Mouse (Mus musculus): ENCODE measurements around the gene Myo1h. TPM values are rescaled to one million over a fixed set of nuclear protein-coding genes. Genes with fewer than 3 reads are reported as not detected.

The Myo1h gene
- total and polyA plus RNA-seq, 2 experiments from 2014 or later, result 0.44 to 0.67 TPM

GRCm38 (mm10) chr5:114384448-114384847 is 95.5 kb downstream of the Myo1h start:
- no peak overlapping the region for H3K27ac ChIP-seq (ENCODE audit: low read depth, low read length)
- ATAC-seq (no peak), DNase-seq (no peak)
- no peaks in the 10 kb centered on the region for H3K27me3 ChIP-seq (ENCODE audit: insufficient read depth, low read length)
- WGBS, result 88% methylated on average over 8 of the region's 8 CpGs
- H3K4me3 ChIP-seq (ENCODE audit: low read depth, low read length), result no peak overlapping the region
- no peak overlapping the region for H3K9ac ChIP-seq
- peaks cover 12% of the 10 kb centered on the region for H3K4me1 ChIP-seq (ENCODE audit: insufficient read depth)
- H3K4me2 ChIP-seq (ENCODE audit: low read depth), result no peak overlapping the region
- no peaks in the 10 kb centered on the region for H3K9me3 ChIP-seq (ENCODE audit: low read length)
- peaks cover 44% of the 10 kb centered on the region for H3K36me3 ChIP-seq (ENCODE audit: insufficient read depth)
- no peak for TF ChIP-seq CTCF (IDR thresholded peaks at IDR 0.05; ENCODE audit: low read depth)

GRCm38 (mm10) chr5:114393169-114393568 is 104.2 kb downstream of the Myo1h start:
- no peaks in the 10 kb centered on the region for H3K27me3 ChIP-seq (ENCODE audit: insufficient read depth, low read length)
- WGBS, result 86% methylated on average over 9 of the region's 9 CpGs

DNA sequence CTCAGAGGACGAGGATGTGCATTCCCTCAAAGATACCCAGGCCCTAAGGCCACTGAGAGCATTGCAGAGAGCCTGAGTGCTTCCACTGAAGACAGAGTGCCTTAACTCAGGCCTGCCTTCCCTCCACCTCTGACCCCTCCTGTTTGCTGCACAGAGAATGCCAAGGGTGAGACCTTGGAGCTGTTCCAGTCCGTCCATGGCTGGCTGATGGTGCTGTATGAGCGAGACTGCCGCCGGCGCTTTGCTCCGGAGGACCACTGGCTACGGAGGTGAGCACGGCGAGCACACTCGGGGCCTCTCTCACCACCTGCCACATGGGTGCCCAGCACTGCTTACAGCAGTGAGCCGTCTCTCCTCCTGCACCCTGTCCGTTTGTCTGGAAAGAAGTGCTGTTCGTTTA is 117.6 kb downstream of the Myo1h start:
- 95% methylated on average over 14 of the region's 14 CpGs for WGBS
- Histone ChIP-seq H3K9me3 (ENCODE audit: low read length) (no peaks in the 10 kb centered on the region), H3K27me3 (ENCODE audit: insufficient read depth, low read length) (no peaks in the 10 kb centered on the region), H3K36me3 (ENCODE audit: insufficient read depth) (peaks cover 97% of the 10 kb centered on the region), H3K4me1 (ENCODE audit: insufficient read depth) (no peaks in the 10 kb centered on the region), H3K4me3 (ENCODE audit: low read depth, low read length) (no peak overlapping the region), H3K27ac (ENCODE audit: low read depth, low read length) (no peak overlapping the region), H3K4me2 (ENCODE audit: low read depth) (no peak overlapping the region), H3K9ac (no peak overlapping the region)
- ATAC-seq (no peak), DNase-seq (no peak)
- no peak for TF ChIP-seq CTCF (IDR thresholded peaks at IDR 0.05; ENCODE audit: low read depth)

More at GRCm38 (mm10) chr5:114393169-114393568, 104.2 kb downstream of the Myo1h start:
- no peak overlapping the region for H3K27ac ChIP-seq (ENCODE audit: low read depth, low read length)
- no peak for TF ChIP-seq CTCF (IDR thresholded peaks at IDR 0.05; ENCODE audit: low read depth)
- H3K4me2 ChIP-seq (ENCODE audit: low read depth), result no peak overlapping the region
- no peaks in the 10 kb centered on the region for H3K9me3 ChIP-seq (ENCODE audit: low read length)
- peaks cover 72% of the 10 kb centered on the region for H3K36me3 ChIP-seq (ENCODE audit: insufficient read depth)
- ATAC-seq (no peak), DNase-seq (no peak)
- H3K4me3 ChIP-seq (ENCODE audit: low read depth, low read length), result no peak overlapping the region
- no peaks in the 10 kb centered on the region for H3K4me1 ChIP-seq (ENCODE audit: insufficient read depth)
- no peak overlapping the region for H3K9ac ChIP-seq

DNA sequence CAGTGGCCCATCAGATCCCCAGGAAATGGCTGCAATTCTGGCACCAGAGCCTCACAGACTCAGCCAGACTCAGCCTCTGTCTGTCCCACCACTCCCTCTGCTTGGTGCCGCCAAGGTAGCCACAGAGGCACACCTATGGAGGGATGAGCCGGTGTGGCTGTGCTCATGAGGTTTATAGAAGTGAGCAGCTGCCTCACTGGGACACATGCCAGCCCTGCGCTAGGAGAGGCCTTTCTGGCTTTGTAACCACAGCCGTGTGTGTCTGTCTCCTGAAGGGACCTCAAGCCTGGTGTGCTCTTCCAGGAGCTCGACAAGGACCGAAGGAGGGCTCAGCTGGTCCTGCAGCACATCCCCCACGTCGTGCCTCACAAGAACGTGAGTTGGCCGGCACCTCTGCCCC is 118.3 kb downstream of the Myo1h start:
- no peak for TF ChIP-seq CTCF (IDR thresholded peaks at IDR 0.05; ENCODE audit: low read depth)
- H3K4me2 ChIP-seq (ENCODE audit: low read depth), result no peak overlapping the region
- no peak for ATAC-seq
- 71% methylated on average over 10 of the region's 10 CpGs for WGBS
- no peak overlapping the region for H3K9ac ChIP-seq
- H3K4me1 ChIP-seq (ENCODE audit: insufficient read depth), result no peaks in the 10 kb centered on the region
- H3K27ac ChIP-seq (ENCODE audit: low read depth, low read length), result no peak overlapping the region
- H3K27me3 ChIP-seq (ENCODE audit: insufficient read depth, low read length), result no peaks in the 10 kb centered on the region
- no peaks in the 10 kb centered on the region for H3K9me3 ChIP-seq (ENCODE audit: low read length)
- peaks cover 97% of the 10 kb centered on the region for H3K36me3 ChIP-seq (ENCODE audit: insufficient read depth)
- DNase-seq, result no peak
- H3K4me3 ChIP-seq (ENCODE audit: low read depth, low read length), result no peak overlapping the region

- DNase-seq, result no peak
- ATAC-seq, result no peak
- Histone ChIP-seq H3K4me3 (ENCODE audit: low read depth, low read length) (no peak overlapping the region), H3K9me3 (ENCODE audit: low read length) (no peaks in the 10 kb centered on the region), H3K27me3 (ENCODE audit: insufficient read depth, low read length) (no peaks in the 10 kb centered on the region), H3K9ac (no peak overlapping the region), H3K4me2 (ENCODE audit: low read depth) (no peak overlapping the region), H3K36me3 (ENCODE audit: insufficient read depth) (peaks cover 97% of the 10 kb centered on the region), H3K4me1 (ENCODE audit: insufficient read depth) (no peaks in the 10 kb centered on the region), H3K27ac (ENCODE audit: low read depth, low read length) (no peak overlapping the region)
- WGBS, result 88% methylated on average over 9 of the region's 9 CpGs
- no peak for TF ChIP-seq CTCF (IDR thresholded peaks at IDR 0.05; ENCODE audit: low read depth)
Measured at GRCm38 (mm10) chr5:114407810-114408209, 118.8 kb downstream of the Myo1h start.

DNA sequence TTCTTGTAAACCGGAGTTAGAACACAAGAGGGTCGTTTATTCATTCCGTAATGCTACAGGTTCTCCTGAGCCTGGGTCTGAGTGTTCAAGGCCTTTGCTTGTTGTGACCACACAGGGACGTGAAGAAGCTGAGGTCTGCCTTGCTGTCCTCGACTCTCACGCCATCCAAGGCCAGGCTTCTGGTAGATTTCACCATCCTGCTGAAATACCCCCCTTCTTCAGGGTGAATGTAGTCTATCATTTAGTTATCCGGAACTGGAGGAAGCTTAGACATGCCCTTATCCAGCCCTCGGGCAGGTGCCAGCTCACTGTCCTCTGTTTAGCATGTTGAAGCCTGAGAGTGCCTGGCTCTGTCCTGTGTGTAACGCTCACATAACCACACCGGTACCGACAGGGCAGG is 119.9 kb downstream of the Myo1h start:
- ATAC-seq, result no peak
- no peaks in the 10 kb centered on the region for H3K9me3 ChIP-seq (ENCODE audit: low read length)
- WGBS, result 94% methylated on average over 11 of the region's 11 CpGs
- H3K4me1 ChIP-seq (ENCODE audit: insufficient read depth), result no peaks in the 10 kb centered on the region
- H3K4me2 ChIP-seq (ENCODE audit: low read depth), result no peak overlapping the region
- H3K36me3 ChIP-seq (ENCODE audit: insufficient read depth), result peaks cover 97% of the 10 kb centered on the region
- no peak for TF ChIP-seq CTCF (IDR thresholded peaks at IDR 0.05; ENCODE audit: low read depth)
- H3K27me3 ChIP-seq (ENCODE audit: insufficient read depth, low read length), result no peaks in the 10 kb centered on the region
- no peak for DNase-seq
- no peak overlapping the region for H3K27ac ChIP-seq (ENCODE audit: low read depth, low read length)
- no peak overlapping the region for H3K9ac ChIP-seq
- H3K4me3 ChIP-seq (ENCODE audit: low read depth, low read length), result no peak overlapping the region

DNA sequence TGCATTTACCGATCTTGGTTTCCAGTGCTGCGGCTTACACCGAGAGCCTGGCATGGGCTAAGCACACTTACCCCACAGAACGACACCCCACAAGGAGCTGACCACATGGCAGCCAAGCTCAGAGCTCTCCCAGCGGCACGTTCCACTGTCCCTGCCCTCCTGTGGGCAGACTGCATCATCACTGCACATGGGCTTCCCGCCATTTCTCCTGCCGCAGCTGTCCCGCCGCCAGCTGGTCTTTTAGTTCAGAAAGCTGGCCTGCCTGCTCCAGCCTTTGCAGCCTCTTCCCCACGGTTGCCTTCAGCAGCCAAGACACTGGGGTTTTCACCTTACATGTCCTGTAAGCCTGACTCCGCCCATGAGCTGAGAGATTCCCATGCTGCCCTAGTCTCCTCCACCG is 121.5 kb downstream of the Myo1h start:
- no peak overlapping the region for H3K27ac ChIP-seq (ENCODE audit: low read depth, low read length)
- H3K4me3 ChIP-seq (ENCODE audit: low read depth, low read length), result no peak overlapping the region
- no peak overlapping the region for H3K9ac ChIP-seq
- H3K4me2 ChIP-seq (ENCODE audit: low read depth), result no peak overlapping the region
- DNase-seq (no peak), ATAC-seq (no peak)
- H3K4me1 ChIP-seq (ENCODE audit: insufficient read depth), result no peaks in the 10 kb centered on the region
- H3K9me3 ChIP-seq (ENCODE audit: low read length), result no peaks in the 10 kb centered on the region
- WGBS, result 85% methylated on average over 13 of the region's 13 CpGs
- no peaks in the 10 kb centered on the region for H3K27me3 ChIP-seq (ENCODE audit: insufficient read depth, low read length)
- no peak for TF ChIP-seq CTCF (IDR thresholded peaks at IDR 0.05; ENCODE audit: low read depth)
- peaks cover 98% of the 10 kb centered on the region for H3K36me3 ChIP-seq (ENCODE audit: insufficient read depth)

All from forebrain, postnatal 0 days (tissue).